Mouse (Mus musculus) hematopoietic stem cell, adult 5-6 weeks (primary cell): ENCODE measurements around the gene Ublcp1. TPM values are rescaled to one million over a fixed set of nuclear protein-coding genes. Genes with fewer than 3 reads are reported as not detected.
"Not testable (repeated sequence)": the region's sequence is repeated elsewhere in the genome, so short reads cannot be mapped to it uniquely, and the experiment has no call there.

Experiments used
- ATAC-seq, 2 experiments: fragments of 125-278 bp in 1 of 2; replicated peaks in 1 of 2; 2 replicates each; pipeline ENCODE4 v1.8.0; 2016 to 2017; ENCODE audit warnings: inconsistent platforms in 2 of 2, mild to moderate bottlenecking in 2 of 2, moderate number of reproducible peaks in 2 of 2, low read depth in 1 of 2, moderate TSS enrichment in 1 of 2; ENCODE audit not compliant: low FRiP score in 2 of 2, poor library complexity in 2 of 2, severe bottlenecking in 2 of 2, insufficient read depth in 1 of 2, low TSS enrichment in 1 of 2
- total RNA-seq: library from RNA; stranded (forward); fragments of 172-1452, 232-1000 nt; gene quantifications from 2 replicates; pipeline ENCODE4 v1.2.3, GENCODE M21; 2017

The Ublcp1 gene
- total RNA-seq, 1 experiment from 2014 or later: 11.6 TPM

DNA sequence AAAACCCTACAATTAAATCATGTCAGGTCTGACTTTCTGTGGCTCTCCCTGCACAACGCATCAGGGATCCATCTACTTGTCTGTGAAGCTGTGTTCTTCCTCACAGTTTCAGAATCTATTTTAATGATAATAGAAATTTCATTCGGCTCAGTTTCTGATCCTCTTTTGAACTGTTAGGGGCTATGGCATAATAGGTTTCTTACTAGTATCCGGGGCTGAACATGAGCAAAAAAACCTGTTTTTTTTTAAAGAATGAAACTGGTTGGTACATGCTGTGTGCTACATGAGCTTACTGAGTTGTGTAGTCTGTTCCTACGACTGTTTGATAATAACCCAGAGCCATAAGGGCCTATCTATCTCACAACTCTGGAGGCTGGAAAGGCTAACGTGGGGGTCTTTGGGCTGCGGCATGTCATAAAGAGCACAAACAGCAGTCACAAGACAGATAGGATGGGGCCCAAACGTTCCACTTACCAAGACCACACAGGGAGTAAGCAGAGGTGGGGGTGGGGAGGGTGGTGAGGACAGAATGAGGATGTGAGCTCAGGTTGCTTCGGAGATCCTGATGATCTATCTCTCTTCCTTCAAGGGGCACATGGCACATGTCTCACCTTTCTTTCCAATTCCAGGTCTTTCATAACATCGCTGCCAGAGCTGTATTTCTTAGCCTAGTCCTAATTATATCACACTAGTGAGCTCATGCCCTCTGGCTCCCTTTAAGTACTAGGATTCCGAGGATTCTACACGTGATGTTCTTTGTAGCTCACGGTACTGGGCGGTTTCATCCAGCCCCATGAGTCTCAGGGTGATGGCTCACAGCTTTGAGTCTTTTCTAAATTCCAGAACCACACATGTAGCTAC, 28.3 kb upstream of the Ublcp1 start:
- ATAC-seq: no peak

DNA sequence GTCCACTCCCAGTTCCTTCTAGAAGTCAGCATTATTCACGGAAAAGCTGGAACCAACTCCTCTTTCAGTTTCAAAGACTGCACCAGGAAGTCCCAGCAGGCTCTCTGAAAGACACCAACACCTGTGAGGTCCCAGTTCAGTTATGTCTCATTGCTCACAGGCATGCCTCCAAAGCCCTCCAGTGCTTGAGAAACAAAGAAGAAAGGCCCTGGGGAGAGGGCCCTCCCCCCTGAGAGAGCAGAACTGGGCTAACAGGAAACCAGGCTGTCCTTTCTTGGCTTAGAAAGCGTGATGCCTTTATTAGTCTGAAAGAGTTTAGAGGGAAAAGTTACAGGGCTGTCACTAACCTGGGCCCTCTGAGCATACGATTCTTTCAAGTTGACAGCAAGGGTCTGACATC, 25.9 kb upstream of the Ublcp1 start:
- peak; percentile 39 to 42 for ATAC-seq

DNA sequence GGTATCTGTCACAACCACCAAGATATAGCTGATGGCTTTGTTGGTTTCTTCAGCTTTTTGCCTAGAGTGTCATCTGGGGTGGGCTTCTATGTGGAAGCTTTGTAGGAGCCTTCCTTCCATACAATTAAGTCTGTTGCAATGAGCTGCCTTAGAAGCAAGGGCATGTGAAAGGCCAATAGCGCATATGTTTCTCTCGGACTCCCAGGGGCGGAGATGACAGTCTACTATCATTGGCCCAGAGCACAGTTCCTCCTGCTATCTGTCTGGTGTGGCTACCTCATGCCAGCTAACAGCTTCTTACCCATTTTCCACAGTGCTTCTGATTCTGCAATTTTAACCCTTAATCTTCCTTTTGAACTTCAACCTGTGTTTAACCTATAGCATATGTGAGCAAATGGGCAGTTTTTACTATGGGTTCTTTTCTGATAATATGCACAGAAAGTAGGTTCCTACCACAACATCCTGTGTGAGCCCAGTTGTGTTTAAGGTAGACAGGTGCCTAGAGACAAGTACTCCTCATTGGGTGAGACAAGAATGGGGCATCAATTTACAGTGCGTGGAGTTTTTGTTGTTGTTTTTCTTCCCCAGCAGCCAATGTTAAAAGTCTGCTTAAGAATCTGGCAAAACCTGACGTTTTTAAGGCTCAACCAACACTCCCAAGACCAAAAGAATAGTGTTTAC, 24.5 kb upstream of the Ublcp1 start:
- no peak for ATAC-seq

DNA sequence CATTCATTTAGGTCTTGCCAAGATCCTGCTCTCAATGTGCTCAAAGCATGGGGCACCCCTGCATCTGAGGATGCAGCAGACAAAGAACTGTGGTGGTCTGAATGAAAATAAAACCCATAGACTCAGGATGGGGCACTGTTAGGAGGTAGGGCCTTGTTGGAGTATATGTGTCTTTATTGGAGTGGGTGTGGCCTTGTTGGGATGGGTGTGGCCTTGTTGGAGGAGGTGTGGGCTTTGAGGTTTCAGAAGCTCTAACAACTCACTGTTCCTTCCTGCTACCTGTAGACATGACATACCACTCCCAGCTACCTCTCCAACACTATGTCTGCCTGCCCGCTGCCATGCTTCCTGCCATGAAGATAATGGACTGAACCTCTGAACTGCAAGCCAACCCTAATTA, 18.8 kb upstream of the Ublcp1 start:
- ATAC-seq: no peak

DNA sequence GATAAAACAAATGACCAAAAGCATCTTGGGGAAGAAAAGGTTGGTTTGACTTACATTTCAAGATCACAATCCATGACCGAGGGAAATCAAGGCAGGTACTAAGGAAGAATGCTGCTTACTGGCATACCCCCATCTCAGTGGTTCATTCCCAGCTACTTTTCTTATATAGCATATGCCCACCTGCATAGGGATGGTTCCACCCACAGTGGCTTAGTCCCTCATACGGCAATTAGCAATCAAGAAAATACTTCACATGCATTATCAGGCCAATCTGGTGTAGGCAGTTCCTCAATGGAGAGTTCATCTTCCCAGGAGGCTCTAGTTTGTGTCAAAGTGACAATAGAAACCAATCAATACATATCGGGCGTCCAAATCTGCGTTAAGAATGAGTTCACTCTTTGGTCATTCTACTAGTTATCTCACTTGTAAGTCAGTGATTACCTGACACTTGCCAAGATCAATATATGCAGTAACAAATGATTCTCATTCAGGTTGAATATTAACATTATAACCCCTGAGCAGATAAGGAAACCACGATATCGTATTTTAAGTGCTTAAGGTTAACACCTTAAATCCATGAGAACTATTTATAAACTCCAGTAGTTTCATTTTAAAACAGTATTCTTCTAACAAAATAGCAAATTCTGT, 14.9 kb upstream of the Ublcp1 start:
- ATAC-seq: no peak

DNA sequence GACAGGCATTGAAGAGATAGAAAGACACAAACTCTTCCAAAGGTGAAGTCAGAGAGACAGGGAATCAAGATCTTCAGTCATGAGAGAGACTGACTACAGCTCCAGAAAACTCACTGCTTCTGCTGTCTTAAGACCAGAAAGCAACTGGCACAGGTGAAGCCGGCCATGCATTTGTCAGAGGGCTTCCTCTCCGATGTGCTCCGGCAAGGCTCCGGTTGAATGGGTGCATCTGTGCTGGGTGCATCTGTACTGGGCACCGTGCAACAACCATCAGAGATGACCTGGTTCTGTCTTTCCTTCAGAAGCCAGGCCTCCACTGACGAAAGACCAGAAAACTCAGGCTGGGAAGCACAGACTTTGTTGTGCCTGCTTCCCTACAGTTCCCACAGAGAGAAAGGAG, 9.9 kb upstream of the Ublcp1 start:
- ATAC-seq: no peak

DNA sequence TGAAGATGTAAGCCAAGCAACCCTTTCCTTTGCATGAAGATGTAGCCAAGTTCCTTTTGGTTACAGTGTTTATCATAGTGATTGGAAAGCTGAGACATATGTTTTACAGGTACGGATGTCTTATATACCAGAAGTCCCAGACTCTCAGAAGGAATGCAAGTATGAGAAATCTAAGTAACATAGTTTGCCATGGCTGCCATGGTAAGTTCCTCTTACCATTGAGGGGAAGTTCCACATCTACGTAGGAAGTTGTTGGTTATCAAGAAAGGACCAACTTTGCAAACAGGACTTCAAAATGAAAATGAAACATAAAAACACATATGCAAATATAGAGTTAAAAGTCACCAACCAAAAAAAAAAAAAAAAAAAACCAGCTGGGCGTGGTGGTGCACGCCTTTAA, 8.1 kb upstream of the Ublcp1 start:
- ATAC-seq: 0 out of 4 replicates have a peak, but pooled peaks of 1 of the 2 experiments have one; percentile 37

DNA sequence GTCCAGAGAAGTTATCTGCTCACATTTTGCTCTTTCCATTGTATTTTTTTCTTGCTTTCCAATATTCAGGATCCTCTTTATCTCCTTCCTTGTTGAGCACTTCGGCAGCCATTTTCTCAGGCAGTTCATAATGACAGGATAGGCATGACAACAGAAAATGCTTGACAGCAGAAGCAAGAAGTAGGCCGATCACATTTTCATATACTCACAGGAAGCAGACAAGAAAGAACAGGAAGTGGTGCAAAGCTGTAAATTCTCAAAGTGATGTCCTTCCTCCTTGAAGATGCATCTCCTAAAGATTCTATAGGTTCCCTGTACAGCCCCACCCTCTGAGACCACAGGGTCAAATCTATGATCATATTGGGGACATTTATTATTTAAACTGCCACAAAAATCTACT, 6.1 kb upstream of the Ublcp1 start:
- ATAC-seq: peak; percentile 25 to 42; a peak in 1 of 4 replicates

DNA sequence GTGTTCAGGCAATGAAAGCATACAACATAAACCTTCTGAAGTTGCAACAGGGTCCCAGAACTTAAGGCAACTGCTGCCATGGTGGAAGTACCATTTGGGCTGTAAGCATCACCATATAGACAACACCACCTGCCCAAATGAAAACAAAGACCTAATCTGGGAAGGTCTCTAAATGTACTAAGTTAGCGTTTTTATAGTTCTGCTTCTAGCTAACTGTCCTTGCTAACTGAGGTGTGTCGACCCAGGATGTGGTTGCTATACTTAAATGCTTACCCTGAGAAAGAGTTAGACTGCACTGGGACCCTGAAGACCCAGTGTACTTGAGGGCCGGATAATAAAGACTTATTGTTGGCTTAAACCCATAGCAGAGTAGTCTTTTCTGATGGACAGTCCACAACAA, 5.2 kb upstream of the Ublcp1 start:
- no peak for ATAC-seq

DNA sequence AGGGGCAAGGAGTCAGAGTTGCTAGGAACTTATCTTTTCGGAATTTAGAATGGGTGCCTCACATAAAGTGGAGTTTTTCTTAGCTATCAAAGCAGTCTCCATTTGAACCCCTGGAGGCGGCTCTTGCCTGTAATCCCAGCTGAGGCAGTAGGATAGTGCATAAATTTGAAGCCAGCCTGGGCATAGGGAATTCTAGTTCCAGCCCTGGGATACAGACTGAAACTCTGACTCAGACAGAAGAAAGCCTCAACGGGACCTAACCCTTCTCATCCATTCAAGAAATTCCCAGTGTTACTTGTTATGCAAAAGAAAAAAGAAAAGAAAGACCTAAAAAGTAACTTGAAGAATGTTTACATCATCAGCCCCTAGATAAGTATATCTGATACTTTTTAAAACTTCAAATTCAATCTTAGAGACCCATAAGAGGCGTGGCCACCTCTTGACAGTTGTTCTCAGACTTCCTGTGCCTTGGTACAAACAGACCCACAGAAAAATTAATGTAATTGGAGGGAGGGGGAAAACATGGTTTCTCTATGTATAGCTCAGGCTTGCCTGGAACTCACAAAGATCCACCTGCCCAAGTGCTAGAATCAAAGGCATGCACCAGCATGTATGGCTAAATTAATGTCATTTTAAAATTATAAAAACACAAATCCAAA, 1.2 kb upstream of the Ublcp1 start:
- ATAC-seq: no peak

DNA sequence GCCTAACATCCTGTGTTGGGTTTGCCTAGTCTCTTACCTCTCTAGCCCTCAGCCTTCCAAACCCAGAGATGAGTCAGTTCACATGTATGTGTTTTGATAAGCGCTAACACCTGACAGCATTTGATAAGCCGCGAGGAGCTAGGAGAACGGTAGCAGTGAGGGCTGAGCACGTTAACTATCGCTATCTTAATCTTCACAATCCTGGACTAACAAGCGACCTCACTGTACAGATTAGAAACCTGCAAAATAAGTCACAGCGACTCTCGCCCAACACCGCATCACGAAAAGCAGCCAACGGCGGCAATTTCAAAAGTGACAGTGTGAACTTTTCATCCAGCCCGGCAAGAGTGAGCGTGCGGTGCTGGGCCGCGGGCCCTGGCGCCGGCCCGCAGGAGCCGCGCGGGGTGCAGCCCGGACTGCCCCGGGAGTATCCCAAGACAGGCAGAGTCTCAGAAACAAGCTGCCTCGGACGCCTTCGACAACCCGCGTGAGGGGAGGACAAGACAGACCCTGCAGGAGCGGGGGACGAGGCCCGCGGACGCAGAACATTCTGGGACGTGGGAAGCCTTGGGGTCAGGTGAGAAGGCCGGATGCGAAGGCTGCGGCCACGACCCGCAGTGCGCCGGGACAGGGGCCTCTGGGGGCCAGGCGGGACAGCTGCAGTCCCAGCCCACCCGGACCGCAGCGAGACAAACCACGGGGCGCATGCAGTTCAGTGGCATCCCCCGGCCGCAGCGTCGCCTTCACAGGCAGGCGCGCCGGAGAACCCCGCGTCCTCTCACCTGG, 459 bp downstream of the Ublcp1 start:
- ATAC-seq: peak in 1 of 2 experiments; percentile 5; a peak in 2 of 4 replicates

DNA sequence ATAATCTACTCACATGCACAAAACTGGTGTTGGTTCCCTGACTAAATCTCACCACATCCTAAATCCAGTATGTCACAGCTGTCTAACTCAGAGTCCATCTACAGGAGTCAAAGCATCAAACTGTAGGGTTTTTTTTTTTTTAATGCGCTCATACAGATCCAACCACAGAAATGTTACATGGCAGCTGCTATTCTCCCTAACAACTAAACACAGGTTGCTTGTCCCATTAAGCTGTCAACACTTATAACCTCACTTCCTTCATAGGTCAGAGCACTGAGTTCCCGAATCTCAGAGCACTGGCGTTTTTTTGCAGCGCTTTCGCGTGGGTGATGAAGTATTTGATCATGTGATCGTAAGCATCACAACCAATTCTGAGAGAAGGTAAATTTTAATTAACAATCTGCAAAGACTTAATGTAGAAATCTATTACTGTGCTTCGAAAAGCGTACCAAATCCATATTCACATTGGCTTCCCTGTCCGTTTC, 1.9 kb downstream of the Ublcp1 start:
- ATAC-seq: peak; percentile 17 to 43; a peak in 3 of 4 replicates

DNA sequence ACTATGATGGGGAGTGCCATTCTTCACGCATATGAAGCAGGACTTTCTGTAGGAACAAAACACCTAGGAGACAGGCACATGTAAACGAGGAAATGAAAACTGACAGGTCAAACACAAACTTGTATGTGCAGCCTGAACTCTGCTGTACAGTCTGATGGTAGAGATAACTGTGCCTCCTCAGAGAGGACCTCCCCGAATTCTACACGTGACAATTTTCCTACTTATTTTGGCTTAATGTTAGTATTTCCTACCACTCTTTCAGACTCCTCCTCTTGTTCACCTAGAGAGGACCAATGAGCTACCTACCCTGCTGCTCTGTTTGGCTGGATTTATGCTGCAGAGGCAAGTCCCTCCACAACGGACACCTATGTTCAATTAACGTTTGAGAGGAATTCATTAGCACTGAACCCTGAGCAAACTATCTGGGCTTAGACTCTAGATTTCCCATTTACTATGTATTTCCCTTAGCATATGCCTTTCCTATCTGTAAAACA, 3.3 kb downstream of the Ublcp1 start:
- ATAC-seq: no peak

DNA sequence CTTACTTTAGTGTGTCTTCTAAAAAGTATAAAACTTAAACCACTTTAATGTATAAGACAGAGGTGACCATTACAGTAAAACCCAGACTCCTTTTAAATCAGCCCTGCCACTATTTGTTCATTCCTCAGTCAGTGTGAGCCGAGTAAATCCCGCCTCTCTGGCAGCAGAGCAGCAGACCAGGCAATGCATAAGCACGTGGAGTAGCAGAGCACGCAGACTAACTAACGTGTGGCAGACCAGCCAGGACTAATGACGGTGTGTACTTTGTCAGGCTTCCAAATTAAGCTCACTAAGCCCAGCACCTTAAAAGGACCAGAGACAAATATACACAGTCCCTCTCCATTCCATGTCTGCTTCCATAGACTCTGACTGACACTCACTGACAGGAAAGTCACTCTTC, 8.8 kb downstream of the Ublcp1 start:
- peak; percentile 25 to 60; a peak in 2 of 4 replicates for ATAC-seq

DNA sequence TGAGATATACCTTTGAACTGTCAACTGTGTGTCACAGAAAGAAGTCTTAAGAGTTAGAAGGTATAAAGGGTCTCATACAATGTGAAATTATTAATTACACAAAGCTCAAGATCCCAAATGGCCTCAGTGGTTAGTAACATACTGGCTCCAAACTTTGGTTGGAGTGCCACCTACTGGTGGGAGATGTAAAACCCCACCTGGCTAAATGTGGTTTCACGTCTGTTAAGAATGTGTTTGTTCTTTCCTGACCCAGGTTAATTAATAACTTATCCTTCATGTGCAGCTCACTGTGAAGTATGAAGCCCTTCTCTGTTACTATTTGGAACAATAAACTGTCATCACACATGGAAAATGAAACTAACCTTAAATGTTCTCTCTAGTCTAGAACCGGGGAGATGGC, 16.9 kb downstream of the Ublcp1 start:
- peak; percentile 53 to 75; a peak in 3 of 4 replicates for ATAC-seq

DNA sequence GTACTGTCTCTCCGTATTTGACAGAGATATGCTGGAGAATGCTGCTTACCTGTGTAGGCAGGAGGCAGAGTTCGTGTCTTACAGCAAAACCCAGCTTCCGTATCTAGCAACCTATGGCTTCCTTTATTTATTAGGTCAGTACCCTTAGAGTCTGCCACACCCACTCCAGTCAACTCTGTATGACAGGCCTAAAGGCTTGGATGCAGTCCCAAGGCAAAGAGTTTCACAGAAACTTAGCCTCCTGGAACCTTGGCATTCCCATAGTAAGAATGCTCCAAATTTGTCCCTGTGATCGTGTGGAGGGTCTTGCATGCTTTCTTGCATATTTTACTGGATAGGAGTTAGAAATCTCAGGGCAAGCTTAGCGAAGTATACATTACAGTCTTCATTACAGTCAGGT, 18.3 kb downstream of the Ublcp1 start:
- ATAC-seq: not testable (repeated sequence)

DNA sequence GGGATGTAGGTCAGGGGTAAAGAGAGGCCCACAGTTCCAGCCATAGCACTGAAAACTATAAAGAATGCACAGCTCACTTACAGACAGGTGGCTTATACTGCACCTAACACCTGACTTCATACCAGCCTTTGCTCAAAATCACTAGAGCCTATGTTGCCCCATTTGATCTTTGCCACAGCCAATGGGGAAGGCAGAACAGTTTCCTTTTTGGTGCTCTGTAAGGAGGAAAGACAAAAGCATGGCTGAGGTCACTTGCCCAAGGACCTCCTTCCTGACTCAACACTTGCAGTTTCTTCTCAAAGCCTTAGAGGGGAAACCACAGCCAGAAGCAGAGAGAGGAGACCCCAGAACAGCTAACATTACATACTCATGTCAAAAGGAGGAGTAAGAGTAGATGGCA, 19.3 kb downstream of the Ublcp1 start:
- no peak for ATAC-seq
